Mouse (Mus musculus): ENCODE measurements around the gene Rnls.
"Not testable (repeated sequence)": the region's sequence is repeated elsewhere in the genome, so short reads cannot be mapped to it uniquely, and the experiment has no call there.

Rnls gene

DNA sequence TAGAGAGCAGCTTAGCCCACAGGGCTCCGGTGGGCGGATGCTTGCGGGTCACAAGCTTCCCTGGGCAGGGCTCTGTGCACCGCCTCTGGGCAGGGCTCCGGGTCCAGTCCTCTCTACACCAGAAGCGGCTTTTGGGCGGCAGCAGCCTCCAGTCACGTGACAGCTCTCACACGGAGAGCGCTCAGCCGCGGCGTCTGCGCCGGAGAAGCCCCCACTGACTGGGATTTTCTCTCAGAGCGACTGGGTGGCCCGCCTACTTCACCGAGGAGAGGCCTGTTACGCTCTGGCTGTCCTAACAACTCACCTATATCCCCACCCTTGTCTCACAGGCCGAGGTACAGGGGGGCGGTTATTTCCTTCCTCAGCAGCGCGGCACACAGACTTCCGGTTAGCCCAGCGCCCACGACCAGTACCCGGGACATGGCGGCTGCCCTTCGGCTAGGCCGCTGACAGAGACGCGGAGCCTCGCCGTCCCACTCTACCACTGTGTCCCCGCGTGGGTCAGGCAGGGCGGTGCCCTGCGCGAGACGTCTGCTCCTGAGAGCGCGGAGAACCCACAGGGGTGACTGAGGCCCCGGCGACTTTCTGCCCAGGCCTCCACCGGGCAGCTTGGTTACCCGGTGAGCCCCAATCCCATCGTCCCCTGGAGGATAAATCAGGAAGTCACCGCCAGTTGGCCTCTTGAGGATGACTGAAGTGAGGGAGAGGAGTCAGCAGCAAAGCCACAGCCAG, at the start of gene Rnls:
Gene Rnls, minus strand, starts transcription at position 645 of the 732 bp plus-strand sequence.
- peak; percentile 92 for DNase-seq (ENCODE audit: inconsistent ontology term)

DNA sequence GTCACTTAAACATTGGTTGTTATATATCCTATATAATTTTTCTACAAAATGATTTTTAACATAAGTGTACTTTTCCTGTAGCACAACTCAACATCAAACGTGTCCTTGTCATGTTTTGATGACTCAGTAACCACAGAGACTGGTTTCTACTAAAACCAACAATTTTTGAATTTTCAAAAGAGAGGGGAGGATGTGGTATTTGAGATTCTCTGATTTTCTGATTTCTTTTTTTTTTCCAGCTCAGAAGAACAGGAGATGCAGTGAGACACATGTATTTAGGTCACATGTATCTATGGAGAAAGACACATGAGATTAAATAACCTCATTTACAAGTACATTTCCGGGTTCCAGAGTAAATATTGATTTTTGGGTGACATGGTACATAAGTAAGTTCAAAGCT, 37.4 kb upstream of the Rnls start:
- DNase-seq (ENCODE audit: inconsistent ontology term): no peak

DNA sequence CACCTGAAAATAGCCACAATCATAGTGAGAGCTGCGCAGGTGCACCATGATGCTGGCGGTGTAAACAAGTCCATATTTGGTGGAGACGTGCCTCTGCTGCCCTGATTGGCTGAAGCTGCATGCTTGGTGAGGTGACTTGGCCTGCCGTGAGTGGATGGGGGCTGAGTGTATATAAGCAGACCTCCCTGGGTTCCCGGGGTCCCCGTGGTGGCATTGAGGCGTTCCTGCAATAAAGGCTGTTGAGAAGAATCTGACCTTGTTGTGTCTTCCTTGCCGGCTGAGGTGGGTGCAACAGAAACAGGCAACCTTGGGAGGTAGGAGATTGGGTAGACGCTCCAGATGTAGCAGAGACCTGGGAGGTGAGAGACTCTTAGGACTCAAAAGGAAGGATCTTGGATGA, 27.3 kb upstream of the Rnls start:
- DNase-seq (ENCODE audit: inconsistent ontology term): not testable (repeated sequence)

DNA sequence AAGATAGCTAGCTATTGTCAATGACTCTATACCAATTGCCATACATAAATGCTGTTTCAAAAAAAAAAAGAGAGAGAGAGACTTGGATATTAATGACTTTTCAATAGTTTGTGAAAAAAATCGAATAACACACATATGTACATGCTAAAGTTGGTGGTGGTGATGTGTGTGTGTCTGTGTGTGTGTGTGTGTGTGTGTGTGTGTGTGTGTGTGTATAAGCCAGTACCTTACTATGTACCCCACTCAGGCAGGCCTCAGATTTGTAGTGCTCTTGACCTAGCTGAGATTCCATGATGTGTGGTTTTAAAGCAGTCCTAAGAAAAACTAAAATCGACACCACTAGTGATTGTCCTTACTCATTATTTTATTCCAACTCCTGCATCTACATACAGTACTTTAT, 11.3 kb downstream of the Rnls start:
- DNase-seq (ENCODE audit: inconsistent ontology term): no peak

DNA sequence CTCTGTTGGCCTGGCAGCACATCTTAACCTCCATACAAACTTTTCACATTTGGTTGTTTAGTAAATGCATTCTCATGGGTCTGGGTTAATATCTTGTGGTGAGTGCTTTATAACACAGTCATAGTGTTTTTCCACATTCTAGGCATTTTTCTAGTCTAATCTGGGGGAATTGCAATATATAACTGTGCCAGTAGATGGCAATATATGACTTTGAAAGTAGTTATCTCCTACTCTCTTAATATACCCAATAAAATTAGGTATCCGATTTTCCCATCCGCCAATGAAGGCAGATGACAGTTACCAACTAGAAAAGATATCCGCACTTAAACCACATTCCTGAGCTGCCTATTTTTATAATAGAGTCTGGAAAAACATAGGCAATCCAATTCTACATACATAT, 11.7 kb downstream of the Rnls start:
- DNase-seq (ENCODE audit: inconsistent ontology term): peak; percentile 86

DNA sequence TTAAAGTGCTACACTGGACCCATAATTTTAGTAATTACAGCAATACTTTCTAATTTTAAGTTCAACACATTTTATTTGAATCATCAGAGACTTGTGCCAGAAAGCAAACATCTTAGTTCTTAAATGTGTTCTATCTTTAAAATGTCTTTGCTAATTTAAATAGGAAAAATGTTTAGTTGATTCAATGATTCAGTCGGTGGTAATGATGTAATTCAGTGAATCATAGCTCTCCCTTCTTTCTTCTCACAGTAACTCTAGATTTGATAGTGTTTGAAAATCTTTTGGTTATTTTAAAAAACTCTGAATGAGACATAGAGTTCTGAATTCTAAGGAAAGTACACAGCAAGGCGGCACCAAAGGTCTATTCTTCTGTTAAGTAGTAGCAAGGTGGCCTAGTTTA, 23.3 kb downstream of the Rnls start:
- DNase-seq (ENCODE audit: inconsistent ontology term): no peak

DNA sequence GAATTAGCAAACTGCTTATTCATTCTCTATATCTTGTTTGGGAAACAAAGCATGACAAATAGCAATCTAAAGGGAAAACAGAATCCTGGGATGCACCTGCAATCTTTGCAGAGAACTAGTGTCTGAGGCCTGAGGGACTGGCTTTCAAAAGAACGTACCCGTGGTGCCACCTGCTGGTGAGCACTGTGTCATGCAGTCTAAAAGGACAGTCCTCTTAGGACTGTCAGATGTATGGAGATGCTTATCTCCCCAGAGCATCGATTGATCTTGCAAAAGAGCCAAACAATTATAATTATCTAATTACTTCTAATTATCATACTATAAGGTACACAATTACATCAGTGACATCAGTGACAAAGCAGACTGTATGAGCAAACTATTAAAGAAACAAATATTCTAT, 25.4 kb downstream of the Rnls start:
- peak; percentile 54 for DNase-seq (ENCODE audit: inconsistent ontology term)

DNA sequence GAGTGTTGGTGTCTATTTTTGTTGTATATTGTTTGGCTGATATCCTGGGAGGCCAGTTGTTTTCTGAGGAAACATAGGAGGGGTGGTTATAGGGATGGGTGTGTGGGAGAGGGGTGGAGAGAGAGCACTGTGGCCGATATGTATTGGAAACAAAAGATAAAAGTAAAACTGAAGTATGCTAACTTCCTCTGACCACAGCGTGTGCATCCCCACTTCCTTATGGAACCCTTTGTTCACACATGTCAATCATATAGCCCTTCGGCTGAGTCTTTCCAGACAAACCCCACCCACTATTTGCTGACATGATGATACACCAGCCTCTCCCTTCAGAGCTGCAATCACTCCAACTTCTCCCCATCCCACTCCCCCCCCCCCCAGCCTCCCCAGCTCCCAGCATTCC, 35.1 kb downstream of the Rnls start:
- no peak for DNase-seq (ENCODE audit: inconsistent ontology term)

DNA sequence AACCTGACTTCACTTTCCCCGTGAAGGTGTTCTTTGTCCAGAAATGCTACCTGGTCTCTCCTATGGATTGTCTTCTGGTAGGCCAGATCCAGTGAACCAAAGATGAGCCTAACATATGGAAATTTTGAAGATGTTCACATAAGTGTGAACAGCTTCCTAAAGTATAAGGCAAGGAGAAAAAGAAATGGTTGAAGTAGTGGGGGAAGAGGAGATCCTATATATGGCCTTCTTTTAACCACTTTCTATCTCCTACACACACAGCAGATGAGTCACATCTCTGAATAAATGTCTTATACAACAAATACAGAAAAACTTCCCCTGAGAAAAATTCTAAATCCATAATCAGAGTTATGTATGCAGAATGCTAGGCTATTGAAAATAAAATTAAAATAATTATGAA, 52.0 kb downstream of the Rnls start:
- no peak for DNase-seq (ENCODE audit: inconsistent ontology term)

DNA sequence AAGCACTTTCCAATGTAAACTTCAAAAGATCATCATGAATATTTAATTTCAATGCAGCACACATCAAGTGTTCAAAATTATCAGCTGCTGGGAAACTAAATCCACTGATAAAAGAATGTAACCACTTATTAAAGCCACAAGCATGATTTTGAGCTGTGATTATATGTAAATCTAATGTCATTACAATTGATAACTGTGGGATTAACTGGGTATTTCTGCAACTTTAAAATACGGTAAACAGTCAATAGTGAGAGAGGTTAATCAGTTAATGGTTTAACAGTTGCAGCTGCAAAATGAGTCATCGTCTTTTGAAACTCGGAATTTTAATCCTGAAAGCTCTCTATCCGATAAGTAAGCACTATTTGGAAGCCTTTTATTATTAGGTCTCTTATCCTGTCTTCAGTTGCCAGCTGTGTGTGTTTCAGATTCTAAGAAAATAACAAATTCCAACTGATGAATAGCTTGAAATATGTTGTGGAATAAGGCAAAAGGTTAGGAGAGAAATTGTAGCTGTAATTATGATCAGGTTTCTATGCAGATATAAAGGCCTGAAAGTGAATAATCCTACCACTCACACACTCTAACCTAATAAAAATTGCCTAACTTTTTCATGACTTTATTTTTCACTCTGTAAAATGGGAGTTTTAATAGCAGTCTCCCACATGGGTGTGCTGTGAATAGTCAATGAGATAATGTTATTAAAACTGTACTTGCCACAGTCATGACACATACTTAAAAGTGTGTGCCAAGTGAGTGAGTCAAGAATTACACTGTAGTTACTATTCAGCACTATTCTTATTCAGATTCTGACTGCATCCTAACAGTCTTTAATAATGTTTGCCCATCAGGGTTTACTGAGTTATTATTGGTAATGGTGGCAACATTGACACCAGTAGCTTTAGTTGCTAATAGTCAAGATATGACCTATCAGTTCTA, 65.1 kb downstream of the Rnls start:
- DNase-seq (ENCODE audit: inconsistent ontology term): peak; percentile 42

DNA sequence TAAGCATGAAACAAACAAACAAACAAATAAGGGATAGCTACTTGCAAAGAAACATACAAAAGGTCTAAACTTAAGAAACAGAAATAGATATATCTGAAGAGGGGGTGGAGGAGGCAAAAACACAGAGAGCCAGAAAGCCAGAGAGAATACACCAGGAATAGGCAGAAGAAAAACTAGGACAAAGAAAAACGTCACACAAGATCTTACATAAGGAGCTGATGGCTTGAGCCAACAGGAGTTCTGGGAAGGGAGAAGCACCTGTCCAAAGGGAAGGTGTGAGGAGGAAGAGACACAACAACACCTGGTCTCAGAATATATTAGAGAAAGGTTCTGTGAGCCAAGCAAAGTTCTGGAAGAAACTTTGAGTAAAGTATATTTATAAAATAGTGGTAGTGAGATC, 73.3 kb downstream of the Rnls start:
- DNase-seq (ENCODE audit: inconsistent ontology term): no peak

DNA sequence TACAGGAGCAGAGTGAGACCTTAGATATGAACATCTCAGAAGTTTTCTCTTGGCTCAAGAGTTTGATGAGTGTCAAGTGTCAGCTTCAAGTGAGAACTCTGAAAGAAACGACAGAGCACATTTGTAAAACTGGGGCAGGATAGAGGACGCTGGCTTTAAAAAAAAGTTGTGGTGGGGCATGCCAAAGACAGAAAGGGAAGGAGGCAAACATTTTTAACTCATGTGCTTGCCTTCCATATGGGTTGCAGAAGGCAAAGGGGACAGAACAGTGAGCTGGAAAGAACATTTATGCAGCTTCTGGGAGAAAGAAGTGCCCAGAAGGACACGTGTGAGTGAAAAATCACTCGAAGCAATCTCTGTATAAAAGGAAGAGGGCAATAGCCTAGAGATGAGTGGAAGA, 75.0 kb downstream of the Rnls start:
- DNase-seq (ENCODE audit: inconsistent ontology term): no peak

DNA sequence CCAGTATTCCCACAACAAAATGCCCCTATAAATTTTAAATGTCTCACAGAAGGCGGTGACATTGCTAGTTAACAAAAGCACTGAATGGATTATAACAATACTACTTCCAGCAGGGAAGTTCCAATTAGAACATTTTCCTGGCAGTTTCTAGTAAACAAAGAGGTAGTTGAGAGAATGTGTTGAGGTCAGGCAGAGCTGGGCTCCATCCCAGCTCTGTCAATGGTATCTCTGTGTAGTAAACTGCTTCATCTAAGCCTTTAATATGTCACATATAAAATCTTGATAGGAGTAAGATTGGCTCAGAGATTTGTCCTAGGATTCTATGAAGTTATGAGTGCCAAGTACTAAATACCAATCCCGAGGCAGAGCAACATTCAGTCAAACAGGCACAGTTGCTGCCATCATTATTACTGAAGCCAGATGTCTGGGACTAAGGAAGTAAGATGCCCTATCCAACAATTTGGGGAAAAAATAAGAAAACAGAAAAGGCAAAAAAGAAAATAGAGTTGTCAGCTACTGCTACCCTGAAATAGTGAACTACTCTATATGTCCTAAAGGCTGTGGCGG, 92.3 kb downstream of the Rnls start:
- DNase-seq (ENCODE audit: inconsistent ontology term): peak; percentile 81

DNA sequence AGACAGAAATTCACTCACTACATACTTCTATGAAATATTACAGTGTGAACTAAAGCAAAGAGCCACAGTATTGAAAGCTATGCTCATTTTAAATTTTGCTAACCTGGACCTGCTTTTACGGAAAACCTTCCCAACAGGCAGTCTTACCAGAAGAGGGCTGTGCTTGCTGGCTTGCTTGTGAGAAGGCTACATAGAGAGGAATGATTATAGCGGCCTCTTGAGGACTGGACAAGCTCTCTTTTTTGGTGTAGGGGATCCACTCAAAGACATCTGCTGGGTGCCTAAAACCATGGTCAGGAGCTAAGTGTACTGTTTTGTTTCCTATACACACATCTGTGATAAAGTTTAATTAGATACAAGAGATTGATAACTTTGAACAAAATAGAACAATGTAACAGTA, 95.8 kb downstream of the Rnls start:
- no peak for DNase-seq (ENCODE audit: inconsistent ontology term)

DNA sequence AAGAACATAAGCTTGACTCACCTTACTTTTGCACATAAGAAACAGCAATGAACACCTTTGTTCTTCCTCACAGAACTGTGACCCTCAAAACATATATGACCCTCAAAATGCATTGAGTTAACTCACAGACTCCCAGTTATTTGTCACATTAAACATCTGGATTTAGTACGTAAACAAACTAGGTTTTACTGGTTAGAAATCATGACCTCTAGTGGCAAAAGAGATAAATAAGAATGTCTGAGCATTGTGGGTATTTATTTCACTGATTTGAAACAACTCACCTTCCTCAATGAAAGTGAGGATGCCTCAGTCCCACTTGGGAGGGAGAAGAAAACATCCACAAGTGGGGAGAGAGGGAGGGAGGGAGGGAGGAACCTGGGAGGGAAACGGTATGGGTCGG, 109.1 kb downstream of the Rnls start:
- no peak for DNase-seq (ENCODE audit: inconsistent ontology term)

DNA sequence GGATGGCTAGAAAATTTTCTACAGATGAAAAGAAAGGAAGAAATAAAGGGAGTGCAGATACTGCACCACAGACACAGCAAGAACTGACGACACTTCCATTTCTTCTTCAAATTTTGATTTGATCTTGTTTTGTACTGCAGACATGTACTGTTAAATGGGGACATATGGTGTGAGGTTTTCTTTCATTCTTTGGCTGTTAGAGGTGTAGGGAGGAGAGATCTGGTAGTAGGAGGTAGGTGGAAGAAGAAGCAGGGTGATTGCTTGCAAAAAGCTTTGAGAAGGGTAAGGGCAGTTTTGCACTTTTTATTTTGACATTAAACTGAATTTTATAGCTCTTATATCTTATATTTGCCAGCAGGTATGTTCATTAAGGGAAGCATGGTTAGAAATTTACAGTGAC, 115.7 kb downstream of the Rnls start:
- no peak for DNase-seq (ENCODE audit: inconsistent ontology term)

DNA sequence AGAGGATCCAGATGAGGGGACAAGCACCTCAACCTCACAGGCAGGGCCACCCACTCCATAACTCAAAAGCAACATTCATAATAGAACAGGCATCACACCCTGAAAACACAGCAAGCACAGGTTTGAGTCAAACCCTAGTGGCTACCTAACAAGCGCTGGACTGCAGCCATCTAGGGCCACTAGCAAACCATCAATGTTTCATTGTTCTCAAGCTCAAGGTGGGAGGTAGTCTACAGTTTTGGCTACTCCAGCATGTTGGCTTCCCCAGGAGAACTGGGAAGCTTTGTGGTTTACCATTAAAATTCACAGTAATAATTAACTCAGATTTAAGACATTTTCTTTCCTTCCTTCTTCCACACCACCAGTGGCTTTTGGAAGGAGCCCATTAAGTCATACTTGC, 118.4 kb downstream of the Rnls start:
- no peak for DNase-seq (ENCODE audit: inconsistent ontology term)

DNA sequence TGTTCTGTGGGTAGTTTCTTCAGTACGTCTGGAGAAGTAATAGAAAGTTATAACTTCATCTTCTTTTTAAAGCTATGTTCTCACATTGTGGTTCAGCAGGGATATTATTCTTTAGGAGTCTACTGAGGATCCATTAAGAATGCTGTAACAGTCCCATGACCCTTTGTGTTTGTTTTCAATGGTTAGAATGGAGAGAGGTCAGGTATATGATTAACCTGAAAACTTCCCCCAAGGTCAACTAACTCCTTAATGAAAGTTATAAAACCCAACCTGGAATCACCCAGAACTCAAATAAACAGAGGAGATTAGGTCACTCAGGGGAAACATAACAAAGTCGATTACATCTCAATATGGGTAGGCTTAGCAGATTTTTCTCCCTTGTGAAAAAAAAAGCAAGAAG, 120.5 kb downstream of the Rnls start:
- no peak for DNase-seq (ENCODE audit: inconsistent ontology term)

DNA sequence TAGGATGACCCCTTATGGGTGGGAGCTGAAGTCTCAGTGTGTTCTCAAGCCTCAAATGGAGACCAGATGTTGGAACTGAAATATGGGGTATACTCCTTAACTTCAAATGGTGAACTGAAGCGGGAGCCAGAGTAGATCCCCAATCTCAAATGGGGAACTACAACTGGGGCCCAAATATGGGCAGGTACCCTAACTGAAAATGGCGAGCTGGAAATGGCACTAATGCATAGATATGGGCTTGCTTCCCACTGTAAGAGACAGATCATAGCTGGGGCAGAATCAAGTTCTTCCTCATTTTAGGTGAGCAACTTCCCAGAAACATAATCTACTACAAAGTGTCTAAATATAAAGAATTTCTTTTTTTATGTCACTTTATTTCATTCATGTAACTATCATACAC, 121.9 kb downstream of the Rnls start:
- DNase-seq (ENCODE audit: inconsistent ontology term): no peak

DNA sequence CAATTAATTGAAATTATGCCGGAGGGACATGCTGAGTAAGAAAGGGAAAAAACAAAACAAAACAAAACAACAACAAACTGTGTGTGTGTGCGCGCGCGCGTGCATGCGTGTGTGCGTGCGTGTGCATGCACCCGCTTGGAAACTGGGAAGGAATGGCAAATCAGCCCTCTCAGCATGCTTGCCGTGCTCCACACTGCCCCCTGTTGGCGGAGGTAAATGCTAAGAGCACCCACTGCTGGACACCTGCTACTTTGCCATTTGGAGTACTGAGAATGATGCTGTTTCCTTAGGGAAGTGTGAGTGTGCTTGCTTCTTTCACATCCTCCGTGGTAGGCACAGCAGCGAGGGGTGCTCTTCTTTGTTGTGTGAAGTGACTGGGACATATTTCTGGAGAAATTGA, 124.1 kb downstream of the Rnls start:
- DNase-seq (ENCODE audit: inconsistent ontology term): no peak

DNA sequence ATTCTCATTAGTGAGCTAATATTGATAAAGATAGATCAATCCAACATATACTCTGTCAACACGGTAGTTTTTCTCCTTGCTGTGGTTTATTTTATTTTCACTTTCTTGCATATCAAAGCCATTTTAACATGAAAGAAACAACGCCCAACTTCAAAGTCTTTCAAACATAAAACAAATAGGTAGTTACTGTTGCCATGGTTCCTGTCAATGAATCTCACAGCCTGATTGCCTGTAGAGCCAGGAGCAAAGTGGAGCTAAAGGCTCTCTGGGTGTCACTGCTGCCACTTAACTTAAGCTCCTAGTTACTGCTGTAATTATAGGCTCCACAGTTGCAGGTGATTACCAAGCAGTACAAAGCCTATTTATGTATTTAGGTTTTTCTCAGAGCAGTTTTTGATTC, 126.8 kb downstream of the Rnls start:
- no peak for DNase-seq (ENCODE audit: inconsistent ontology term)

DNA sequence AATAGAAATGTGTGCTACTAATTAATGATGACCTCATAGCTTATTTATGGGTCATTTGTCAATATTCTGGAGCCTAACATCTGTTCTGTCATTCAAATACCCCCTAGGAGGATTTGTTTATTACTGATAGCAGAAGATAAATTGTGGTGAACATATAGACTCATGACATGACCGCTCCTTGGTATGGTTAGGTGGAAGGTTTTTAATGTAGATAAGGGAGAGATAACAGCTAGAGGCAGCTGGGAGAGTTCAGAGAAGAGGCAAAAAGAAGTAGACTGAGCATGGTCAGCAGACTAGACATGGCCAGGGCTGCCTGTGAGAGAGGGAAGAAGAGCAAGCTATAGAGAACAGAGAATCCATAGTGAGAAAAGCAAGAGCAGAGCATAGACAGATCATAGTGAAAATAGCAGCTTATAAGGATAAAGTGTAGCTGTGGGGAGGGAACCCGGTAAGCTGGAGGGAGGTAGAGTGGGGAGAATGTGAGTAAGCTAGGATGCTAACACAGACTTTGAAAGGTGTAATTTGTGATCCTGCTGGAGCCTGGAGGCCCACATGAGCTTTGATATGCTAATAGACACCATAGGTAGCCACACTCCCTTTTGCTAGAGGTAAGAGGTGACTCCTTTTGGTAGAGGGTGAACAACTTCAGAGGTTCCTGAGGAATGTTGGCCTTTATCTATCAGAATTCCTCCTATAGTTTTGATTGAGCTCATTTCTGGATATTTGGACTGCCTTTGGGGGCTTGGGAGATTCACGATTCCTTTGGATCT, 127.7 kb downstream of the Rnls start:
- no peak for DNase-seq (ENCODE audit: inconsistent ontology term)
